Mouse (Mus musculus): Measurements from ENCODE around the gene Gm45808.

The Gm45808 gene

GRCm38 (mm10) chr7:45456721-45457203 lies 29.8 kb downstream of the Gm45808 start:
- Histone ChIP-seq H3K36me3 (ENCODE audit: control insufficient read depth, insufficient read depth, low read length, poor library complexity, severe bottlenecking) (peaks cover 10% of the 10 kb centered on the region), H3K27me3 (ENCODE audit: control insufficient read depth, insufficient read depth, low read length, poor library complexity, severe bottlenecking) (no peaks in the 10 kb centered on the region)
- DNase-seq (ENCODE audit: low read depth, low spot score): no peak

GRCm38 (mm10) chr7:45455932-45456696 lies 30.5 kb downstream of the Gm45808 start:
- H3K27me3 ChIP-seq (ENCODE audit: control insufficient read depth, insufficient read depth, low read length, poor library complexity, severe bottlenecking): no peaks in the 10 kb centered on the region
- H3K36me3 ChIP-seq (ENCODE audit: control insufficient read depth, insufficient read depth, low read length, poor library complexity, severe bottlenecking): peaks cover 10% of the 10 kb centered on the region
- DNase-seq (ENCODE audit: low read depth, low spot score): no peak

DNA sequence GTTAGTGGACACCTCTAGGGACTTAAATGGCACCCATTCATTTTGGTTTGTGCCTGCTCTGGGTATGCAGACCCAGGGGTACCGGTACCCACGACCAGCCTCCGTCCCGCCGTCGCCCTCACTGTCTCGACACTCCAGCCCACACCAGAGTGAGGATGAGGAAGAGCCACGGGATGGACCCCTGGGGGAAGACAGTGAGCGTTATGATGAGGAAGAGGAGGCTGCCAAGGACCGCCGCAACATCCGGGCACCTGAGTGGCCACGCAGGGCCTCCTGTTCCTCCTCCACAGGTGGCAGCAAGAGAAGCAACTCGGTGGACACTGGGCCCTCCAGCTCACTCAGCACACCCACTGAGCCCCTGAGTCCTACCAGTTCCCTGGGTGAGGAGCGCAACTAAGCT lies 31.6 kb downstream of the Gm45808 start:
- H3K36me3 ChIP-seq (ENCODE audit: control insufficient read depth, insufficient read depth, low read length, poor library complexity, severe bottlenecking): peaks cover 10% of the 10 kb centered on the region
- no peak for DNase-seq (ENCODE audit: low read depth, low spot score)

DNA sequence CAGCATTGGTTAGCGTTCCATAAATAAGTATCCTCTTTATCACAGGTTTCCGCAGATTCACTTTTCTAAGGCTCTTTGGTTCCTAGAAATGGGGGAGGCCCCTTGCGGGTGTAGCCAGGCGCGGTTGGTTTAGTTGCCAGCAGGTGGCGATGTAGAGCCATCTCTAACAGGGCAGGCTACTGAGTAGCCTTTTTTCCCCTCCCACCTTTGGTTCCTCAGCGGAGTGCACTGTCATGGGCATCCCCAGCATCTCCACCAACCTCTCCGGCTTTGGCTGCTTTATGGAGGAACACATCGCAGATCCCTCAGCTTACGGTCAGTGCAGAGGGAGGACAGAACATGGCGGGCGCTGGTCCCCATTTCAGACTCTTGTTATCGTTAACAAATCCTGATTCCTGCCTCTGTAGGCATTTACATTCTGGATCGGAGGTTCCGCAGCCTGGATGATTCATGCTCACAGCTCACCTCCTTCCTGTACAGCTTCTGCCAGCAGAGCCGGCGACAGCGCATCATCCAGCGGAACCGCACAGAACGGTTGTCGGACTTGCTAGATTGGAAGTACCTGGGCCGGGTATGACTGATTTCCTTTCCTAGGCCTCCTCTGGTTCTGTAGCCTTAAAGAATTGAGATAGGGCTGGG lies 35.1 kb downstream of the Gm45808 start:
- no peaks in the 10 kb centered on the region for H3K27me3 ChIP-seq (ENCODE audit: control insufficient read depth, insufficient read depth, low read length, poor library complexity, severe bottlenecking)
- DNase-seq (ENCODE audit: low read depth, low spot score): peak; percentile 93
- H3K36me3 ChIP-seq (ENCODE audit: control insufficient read depth, insufficient read depth, low read length, poor library complexity, severe bottlenecking): no peaks in the 10 kb centered on the region

More for the DNA sequence above, 31.6 kb downstream of the Gm45808 start:
- no peaks in the 10 kb centered on the region for H3K27me3 ChIP-seq (ENCODE audit: control insufficient read depth, insufficient read depth, low read length, poor library complexity, severe bottlenecking)

DNA sequence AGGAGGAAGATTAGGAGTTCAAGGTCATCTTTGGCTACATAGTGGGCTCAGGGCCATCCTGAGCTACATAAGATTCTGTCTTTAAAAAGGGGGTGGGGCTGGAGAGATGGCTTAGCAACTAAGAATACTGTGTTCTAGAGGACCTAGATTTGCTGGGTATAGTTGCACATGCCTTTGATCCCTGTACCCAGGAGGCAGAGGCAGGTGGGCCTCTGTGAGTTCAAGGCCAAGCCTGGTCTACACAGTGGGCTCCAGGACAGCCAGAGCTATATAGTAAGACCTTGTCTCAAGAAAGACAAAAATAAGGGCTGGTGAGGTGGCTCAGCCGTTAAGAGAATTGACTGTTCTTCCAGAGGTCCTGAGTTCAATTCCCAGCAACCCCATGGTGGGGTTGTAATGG lies 36.6 kb downstream of the Gm45808 start:
- Histone ChIP-seq H3K27me3 (ENCODE audit: control insufficient read depth, insufficient read depth, low read length, poor library complexity, severe bottlenecking) (no peaks in the 10 kb centered on the region), H3K36me3 (ENCODE audit: control insufficient read depth, insufficient read depth, low read length, poor library complexity, severe bottlenecking) (no peaks in the 10 kb centered on the region)
- DNase-seq (ENCODE audit: low read depth, low spot score): no peak

DNA sequence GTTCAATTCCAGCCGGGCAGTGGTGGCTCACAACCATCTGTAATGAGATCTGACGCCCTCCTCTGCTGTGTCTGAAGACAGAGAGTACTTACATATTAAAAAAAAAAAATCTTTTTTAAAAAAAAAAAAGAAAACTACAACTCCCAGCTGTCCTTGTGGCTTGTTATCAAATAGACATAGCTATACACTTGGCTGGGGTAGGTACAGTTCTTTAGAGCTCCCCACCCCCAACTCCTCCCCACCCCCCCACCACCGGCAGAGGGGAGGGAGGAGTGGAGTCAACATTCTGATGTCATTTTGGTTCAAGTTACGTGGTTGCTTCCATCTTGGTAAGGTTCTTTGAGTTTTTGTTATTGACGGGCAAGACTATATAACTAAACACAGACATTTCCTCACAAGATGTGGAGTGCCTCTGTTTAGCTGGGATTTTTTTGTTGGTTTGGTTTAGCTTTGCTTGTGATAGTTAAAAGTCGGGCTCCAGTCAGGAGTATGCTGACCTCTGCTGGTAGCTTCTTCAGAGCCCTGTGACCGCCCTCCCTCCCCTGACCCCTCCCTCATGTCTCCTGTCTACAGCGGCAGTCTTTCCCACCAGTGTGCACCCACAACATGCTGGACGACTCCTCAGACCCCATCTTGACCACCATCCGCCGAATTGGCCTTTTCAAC lies 39.2 kb downstream of the Gm45808 start:
- H3K27me3 ChIP-seq (ENCODE audit: control insufficient read depth, insufficient read depth, low read length, poor library complexity, severe bottlenecking): no peaks in the 10 kb centered on the region
- H3K36me3 ChIP-seq (ENCODE audit: control insufficient read depth, insufficient read depth, low read length, poor library complexity, severe bottlenecking): no peaks in the 10 kb centered on the region; the same call in 1 of the 2 replicates
- DNase-seq (ENCODE audit: low read depth, low spot score): peak; percentile 60

- no peaks in the 10 kb centered on the region for H3K27me3 ChIP-seq (ENCODE audit: control insufficient read depth, insufficient read depth, low read length, poor library complexity, severe bottlenecking)
Measured at GRCm38 (mm10) chr7:45446589-45446988, 40.0 kb downstream of the Gm45808 start.

GRCm38 (mm10) chr7:45443526-45444420 lies 42.8 kb downstream of the Gm45808 start:
- no peak for DNase-seq (ENCODE audit: low read depth, low spot score)
- H3K36me3 ChIP-seq (ENCODE audit: control insufficient read depth, insufficient read depth, low read length, poor library complexity, severe bottlenecking): no peaks in the 10 kb centered on the region; the same call in 1 of the 2 replicates
- no peaks in the 10 kb centered on the region for H3K27me3 ChIP-seq (ENCODE audit: control insufficient read depth, insufficient read depth, low read length, poor library complexity, severe bottlenecking)

More at GRCm38 (mm10) chr7:45446589-45446988, 40.0 kb downstream of the Gm45808 start:
- DNase-seq (ENCODE audit: low read depth, low spot score): no peak
- no peaks in the 10 kb centered on the region; the same call in 1 of the 2 replicates for H3K36me3 ChIP-seq (ENCODE audit: control insufficient read depth, insufficient read depth, low read length, poor library complexity, severe bottlenecking)

DNA sequence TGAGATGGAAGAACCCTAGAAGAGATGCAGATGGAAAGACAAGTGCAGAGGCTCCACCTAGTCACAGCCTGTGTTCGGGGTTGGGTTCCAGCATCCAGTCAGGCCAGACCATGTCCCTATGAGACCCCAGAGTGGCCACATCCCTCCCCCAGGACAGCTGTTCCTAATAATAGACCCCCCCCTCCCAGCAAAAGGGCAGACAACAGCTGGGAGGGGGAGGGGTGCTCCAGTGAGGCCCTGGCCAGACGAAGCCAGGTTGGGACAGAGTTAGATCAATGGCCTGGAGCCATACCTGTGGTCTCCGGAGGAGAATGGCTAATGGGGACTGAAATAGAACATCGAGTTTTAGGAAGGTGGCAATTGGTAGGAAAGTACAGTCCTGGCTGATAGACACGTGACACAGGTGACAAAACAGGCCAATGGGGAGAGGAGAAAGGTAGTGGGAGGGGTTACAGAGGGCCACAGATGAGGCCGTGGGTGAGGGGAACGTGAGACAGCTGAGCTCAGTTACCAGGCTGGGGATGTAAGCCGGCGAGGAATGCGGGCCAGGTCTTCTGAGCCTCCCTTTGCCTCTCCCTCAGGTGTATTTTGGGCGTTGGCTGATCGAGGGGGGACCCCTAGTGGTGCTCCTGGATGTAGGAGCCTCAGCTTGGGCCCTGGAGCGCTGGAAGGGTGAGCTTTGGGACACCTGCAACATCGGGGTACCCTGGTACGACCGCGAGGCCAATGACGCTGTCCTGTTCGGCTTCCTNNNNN lies 48.9 kb downstream of the Gm45808 start, which contains the start of gene Ruvbl2:
Gene Ruvbl2, minus strand, starts transcription at position 576 of the 756 bp plus-strand sequence.
- Histone ChIP-seq H3K27me3 (ENCODE audit: control insufficient read depth, insufficient read depth, low read length, poor library complexity, severe bottlenecking) (no peaks in the 10 kb centered on the region), H3K36me3 (ENCODE audit: control insufficient read depth, insufficient read depth, low read length, poor library complexity, severe bottlenecking) (no peaks in the 10 kb centered on the region)
- DNase-seq (ENCODE audit: low read depth, low spot score): no peak

DNA sequence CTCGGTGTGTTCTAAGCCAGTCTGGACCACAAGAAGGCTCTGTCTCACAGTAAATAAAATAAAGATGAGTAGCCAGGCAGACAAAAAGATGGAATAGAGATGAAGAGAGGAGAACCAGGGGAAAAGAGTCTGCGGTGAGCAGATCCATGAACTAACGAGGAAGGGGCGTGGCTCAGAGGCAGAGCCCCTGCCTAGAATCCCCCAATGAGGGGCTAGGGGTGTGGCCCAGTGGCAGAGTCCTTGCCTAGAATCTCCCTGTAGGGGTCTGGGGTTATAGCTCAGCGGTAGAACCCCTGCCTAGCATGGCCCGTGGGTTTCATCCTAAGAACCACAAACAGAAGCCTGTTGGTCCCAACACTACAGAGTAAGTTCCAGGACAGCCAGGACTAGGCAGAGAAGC lies 49.6 kb downstream of the Gm45808 start:
- no peak for DNase-seq (ENCODE audit: low read depth, low spot score)
- Histone ChIP-seq H3K36me3 (ENCODE audit: control insufficient read depth, insufficient read depth, low read length, poor library complexity, severe bottlenecking) (no peaks in the 10 kb centered on the region), H3K27me3 (ENCODE audit: control insufficient read depth, insufficient read depth, low read length, poor library complexity, severe bottlenecking) (no peaks in the 10 kb centered on the region)

DNA sequence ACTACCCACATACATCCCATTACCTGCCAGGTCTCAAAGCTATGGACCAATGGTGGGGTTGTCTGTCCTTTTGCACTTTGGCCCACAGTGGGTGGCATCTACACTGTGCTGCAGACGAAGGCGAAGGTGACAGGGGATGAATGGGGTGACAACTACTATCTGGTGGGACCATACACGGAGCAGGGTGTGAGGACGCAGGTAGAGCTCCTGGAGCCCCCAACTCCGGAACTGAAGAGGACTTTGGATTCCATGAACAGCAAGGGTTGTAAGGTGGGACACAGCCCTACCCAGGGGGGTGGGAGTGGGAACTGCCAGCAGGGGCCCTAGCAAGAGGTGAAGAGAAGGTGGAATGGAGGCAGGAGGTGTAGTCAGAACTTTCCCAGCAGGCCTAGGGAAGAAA lies 50.2 kb downstream of the Gm45808 start:
- no peaks in the 10 kb centered on the region for H3K27me3 ChIP-seq (ENCODE audit: control insufficient read depth, insufficient read depth, low read length, poor library complexity, severe bottlenecking)
- DNase-seq (ENCODE audit: low read depth, low spot score): no peak
- H3K36me3 ChIP-seq (ENCODE audit: control insufficient read depth, insufficient read depth, low read length, poor library complexity, severe bottlenecking): no peaks in the 10 kb centered on the region

DNA sequence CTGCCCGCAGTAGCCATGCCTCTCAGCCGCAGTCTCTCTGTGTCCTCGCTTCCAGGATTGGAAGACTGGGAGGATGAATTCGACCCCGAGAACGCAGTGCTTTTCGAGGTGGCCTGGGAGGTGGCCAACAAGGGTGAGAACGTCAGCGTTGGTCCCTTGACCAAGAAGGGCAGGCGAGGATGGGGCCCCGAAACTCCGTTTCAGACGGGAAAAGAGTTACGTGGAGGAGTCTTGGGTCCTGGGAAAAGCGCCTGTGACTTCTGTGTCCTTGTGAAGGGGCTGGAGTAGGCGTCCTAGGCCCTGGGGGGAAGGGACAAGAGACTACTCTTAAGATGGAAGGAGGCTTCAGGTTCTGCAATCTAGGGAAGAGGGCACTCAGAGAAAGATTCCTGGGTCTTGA lies 51.6 kb downstream of the Gm45808 start:
- no peak for DNase-seq (ENCODE audit: low read depth, low spot score)
- Histone ChIP-seq H3K27me3 (ENCODE audit: control insufficient read depth, insufficient read depth, low read length, poor library complexity, severe bottlenecking) (no peaks in the 10 kb centered on the region), H3K36me3 (ENCODE audit: control insufficient read depth, insufficient read depth, low read length, poor library complexity, severe bottlenecking) (peaks cover 3% of the 10 kb centered on the region; the same call in 1 of the 2 replicates)

DNA sequence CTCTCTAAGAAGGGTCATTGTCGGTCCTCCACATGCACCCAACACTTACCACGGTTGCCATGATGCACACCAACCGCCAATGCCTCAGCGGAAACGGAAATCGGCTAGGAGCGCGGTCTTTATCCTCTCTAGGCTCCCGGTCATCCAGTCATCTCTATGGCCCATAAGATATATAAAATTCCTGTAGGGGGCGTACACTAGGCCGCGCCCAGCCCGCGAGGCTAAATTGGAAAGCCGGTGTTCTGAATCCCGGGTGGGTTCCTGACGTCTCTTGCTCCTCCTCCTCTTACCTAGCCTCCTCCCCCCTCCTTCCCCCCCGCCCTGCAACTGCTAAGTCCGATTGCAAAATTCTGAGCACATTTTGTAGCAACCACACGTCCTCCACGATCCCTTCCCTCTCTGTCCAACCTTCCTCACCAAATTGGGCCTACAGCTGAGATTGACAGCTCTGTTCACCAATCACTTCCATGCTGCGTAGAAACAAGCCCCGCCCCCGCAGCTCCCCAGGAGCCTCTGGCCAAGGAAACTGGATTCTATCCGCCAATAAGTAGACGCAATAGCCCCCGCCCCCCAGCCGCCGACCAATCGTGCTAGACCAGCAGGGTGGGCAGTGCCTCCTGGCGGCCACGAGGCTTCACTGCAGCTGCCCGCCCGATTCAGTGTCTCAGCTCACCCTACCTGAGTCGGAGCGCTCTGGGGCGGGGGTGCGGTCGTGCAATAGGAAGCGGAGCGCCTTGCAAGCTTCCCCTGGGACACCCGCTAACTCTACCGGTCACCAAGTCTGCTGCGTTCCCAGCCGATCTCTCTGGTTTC lies 52.2 kb downstream of the Gm45808 start, which contains the start of gene Gys1:
Gene Gys1, plus strand, starts transcription at position 642 of the 813 bp plus-strand sequence.
- Histone ChIP-seq H3K36me3 (ENCODE audit: control insufficient read depth, insufficient read depth, low read length, poor library complexity, severe bottlenecking) (peaks cover 3% of the 10 kb centered on the region; the same call in 1 of the 2 replicates), H3K27me3 (ENCODE audit: control insufficient read depth, insufficient read depth, low read length, poor library complexity, severe bottlenecking) (no peaks in the 10 kb centered on the region)
- DNase-seq (ENCODE audit: low read depth, low spot score): peak; percentile 100

Data from splenic B cell, adult 2 months (primary cell).